Mouse (Mus musculus) erythroid progenitor cell, adult 5-6 weeks (primary cell): ENCODE data around the gene Tnfrsf4. TPM values are rescaled to one million over a fixed set of nuclear protein-coding genes. Genes with fewer than 3 reads are reported as not detected.
A peak's percentile ranks its signal among the peaks of the same experiment; 100 is the strongest.

Experiments
- ATAC-seq: replicated peaks from 2 replicates; pipeline ENCODE4 v1.8.0; 2016; ENCODE audit warnings: moderate number of reproducible peaks, mild to moderate bottlenecking, moderate TSS enrichment, inconsistent platforms; ENCODE audit not compliant: poor library complexity, low FRiP score, severe bottlenecking
- total RNA-seq, 2 experiments: library from RNA; stranded (forward) in 1 of 2; stranded (reverse) in 1 of 2; fragments of 150-400 nt in 1 of 2; fragments of 186-747, 209-891 nt in 1 of 2; gene quantifications; 2 replicates each; pipeline versions ENCODE4 v1.2.3 to v1.2.4; 2015 to 2017; ENCODE audit warnings: low replicate concordance in 2 of 2

The Tnfrsf4 gene
- total RNA-seq, 2 experiments from 2014 or later = 0.61 to 3.4 TPM

DNA sequence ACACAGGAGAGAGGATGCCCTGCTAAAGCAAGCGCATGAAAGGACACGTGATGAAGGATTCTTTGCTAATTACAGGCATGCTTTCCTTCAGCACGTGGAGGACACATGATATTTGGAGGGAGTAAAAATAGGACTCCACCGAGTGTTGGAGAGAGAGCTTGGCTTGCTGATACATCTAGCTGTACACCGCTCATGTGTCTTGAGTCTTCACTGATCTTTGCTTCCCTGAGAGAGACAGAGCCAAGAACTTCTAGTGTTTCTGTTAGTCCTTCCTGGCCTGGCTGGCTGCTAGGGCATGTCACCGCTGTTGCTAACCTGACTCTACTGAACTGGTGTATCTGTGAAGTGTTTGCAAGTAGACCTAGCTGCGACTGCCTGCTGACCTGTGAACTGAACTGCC, 10.5 kb downstream of the Tnfrsf4 start:
- ATAC-seq = no peak

DNA sequence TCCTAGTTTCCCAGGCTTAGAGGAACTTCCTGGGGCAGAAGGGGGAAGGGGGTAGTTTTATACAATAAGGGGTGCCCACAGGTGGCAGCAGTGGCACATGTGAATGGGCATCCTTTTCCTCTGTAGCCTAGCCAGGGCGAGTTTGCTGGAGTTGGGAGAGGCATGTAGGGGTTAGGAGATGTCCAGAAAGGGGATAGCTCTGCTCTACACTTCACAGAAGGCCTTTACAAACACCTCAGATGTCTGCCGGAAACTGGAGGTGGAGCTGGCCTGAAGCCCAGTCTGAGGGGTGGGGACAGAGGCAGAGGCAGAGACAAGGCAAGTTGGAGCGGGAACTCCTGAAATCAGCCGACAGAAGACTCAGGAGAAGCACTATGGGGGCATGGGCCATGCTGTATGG, 12.4 kb downstream of the Tnfrsf4 start, which contains the start of gene Tnfrsf18:
TSS of gene Tnfrsf18 (plus strand) at position 152 of the 400 bp plus-strand sequence.
- no peak for ATAC-seq

DNA sequence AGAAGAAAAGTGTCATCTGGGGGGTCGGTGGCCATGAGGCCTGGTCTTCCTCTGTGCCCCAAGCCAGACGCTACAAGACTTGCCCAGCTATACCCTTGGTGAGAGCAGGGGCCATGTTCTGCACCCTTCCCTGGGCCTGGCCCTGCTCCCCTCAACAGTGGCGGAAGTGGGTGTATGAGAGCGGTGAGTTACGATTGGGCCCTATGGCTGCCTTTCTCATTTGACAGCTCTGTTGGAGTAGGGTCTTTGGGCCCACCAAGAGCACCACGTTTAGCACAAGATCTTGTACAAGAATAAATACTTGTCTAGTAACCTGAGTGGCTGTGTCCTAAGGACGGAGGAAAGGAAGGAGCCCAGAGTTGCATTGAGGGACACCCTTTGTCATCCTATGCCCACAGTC, 14.9 kb downstream of the Tnfrsf4 start:
- no peak for ATAC-seq

DNA sequence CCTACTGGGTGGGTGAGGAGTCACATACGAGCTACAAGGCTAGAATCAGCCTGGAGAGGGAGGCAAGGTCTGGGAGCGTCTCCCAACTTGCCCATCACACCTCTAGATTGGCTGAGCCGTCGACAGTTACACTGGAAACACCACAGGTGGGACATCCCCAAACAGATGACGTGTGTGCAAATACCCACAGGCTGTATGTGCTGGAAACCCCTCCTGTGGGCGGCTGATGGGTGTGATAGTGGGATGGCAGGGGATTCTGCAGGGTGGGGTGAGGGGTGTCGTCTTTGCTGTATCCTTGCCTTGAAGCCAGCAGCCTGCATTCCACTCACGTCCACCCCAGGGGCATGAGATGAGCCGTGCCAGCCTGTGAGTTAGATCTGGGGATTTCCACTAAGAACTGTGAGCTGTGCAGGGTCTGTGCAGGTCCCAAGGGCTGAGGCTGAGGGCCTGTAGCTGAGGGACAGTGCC, 17.0 kb downstream of the Tnfrsf4 start:
- no peak for ATAC-seq

DNA sequence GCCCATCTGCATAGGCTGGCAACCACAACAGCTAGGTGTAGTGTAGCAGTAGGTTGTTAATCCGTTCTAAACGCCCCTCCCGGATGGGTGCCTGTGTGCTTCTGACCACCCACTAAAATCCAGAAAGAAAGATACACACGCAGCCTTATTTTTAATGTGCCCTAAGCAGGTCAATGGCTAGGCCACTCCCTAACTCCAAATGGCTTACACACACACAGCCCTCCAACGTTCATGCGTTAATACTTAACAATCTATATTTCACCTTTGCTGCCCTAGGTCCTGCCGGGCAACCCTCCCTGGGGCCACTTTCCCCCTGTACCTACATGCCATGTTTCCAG, 17.6 kb downstream of the Tnfrsf4 start:
- no peak for ATAC-seq

DNA sequence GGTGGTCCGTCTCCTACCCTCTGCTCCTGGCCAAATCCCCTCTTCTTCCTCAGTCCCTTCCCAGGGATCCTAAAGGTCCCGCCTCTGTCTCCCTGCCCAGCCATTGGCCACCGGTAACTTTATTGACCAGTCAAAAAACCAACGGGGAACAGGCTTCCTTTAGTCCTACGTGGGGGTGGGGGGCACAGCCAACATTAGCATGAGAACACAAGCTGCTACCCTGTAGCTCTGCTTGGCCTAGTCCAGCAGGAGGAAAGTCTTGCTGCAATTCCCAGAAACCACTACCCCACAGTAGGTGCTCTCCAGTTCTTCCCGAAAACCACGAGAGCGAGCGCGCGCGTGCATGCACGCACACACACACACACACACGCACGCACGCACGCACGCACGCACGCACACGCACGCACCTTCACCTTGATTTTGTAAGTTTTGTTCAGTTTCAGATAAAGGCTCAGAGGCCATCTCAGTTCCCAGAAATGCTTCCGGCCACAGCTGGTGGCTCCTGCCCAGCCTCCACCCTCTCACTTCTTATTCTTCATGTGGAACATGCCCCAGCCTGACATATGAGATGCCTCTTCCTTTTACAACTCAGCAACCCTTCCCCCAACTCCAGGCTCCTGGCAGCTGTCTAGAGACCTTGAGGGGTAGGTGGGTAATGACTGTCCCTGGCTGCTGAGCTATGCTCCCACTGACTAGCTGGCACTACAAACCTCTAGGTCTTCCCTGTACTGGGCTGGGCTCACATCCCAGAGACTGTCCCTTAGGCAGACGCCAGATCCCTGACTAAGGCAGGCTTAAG, 18.1 kb downstream of the Tnfrsf4 start:
- no peak for ATAC-seq

DNA sequence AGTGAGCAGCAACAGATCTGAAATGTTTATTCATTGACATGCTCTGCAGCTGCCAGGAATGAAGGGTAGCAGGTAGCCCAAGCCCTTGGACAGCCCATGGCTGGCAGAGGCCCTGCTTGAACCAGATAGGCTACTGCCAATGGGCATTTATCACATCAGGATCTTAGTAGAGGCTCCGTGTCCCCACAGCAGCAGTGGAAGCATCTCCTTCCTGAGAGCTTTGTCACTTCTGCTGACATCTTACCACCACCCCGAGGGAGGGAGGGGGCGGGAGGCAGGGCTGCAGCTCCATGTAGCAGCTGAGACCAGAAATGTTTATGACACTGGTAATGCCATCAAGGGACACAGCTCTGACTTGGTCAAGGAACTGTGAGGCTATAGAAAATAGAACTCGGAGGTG, 19.2 kb downstream of the Tnfrsf4 start:
- ATAC-seq = no peak

DNA sequence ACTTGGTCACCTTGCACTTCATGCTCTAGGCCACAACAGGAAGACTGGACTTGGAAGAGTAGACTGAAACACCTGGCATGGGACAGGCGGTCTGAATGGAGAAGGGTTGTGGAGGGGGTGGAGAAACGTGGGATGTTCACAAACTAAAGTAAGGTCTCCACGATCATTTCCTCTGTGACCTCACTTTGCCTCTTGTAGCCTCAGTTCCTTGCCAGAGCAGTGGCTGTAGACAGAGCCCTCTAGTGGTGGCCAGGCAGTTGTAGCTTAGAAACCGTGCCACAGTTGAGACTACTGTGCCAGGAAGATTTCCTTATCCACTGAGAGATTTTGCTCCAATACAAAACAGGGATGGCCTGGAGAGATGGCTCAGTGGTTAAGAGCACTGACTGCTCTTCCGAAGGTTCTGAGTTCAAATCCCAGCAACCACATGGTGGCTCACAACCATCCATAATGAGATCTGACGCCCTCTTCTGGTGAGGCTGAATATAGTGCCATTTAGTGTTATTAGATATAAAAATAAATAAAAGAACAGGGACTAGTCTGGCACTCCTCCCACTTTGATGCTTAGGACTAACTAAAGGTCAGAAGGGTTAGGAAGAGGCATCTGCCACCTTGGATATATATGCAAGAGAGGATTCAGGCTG, 20.0 kb downstream of the Tnfrsf4 start:
- peak; percentile 78 for ATAC-seq

DNA sequence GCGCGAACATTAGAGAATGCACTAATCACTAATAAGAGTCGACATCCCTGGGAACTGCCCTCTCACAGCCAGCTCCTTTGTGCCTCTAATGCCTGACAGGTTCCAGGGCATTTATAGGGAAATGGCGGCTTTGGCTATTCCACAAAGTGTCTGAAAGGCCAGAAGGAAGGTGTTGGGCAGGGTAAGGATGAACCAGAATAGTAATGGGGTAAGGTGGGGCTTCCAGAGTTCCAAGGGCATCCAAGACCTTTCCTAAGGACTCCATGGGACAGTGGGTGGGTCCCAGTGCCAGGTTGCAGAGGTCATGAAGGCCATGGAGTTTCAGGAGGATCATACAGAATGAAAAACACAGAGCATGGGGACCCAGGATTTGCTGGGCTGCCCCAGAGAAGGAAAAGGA, 20.7 kb downstream of the Tnfrsf4 start:
- no peak for ATAC-seq

DNA sequence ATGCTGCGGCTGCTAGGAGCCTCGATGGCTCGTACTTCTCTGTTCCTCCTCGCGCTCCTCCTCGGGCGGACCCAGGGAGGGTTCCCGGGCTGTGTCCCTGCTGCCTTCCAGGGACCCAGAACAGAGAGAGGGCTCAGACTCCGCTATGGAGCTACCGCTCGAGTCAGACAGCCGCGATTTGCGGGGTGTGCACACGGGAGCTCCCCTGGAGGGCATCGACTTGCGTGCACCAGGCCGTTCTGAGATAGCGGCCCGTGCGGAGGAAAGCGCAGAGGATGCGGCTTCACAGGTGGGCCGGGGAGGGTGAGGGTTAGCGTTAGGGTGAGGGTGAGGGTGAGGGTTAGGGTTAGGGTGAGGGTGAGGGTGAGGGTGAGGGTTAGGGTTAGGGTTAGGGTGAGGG, 21.3 kb downstream of the Tnfrsf4 start:
- ATAC-seq = no peak

DNA sequence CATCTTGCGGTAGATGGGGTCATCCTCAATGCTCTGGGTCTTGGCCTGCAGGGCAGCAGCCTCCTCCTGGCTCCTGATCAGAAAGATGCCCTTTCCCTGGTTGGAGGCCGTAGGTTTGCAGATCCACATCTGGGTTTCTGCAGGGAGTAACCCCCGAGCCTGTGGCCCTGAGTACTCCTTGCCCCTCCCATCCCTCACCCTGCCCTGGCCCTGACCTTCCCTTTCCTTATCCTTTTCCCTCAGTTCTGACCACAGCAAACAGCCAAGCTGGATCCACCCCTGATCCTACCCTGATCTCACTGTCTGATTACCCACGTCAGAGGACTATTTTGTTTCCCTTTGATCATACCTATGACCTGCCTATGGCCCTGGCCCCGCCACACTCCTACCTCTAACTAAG, 31.1 kb downstream of the Tnfrsf4 start:
- no peak for ATAC-seq

DNA sequence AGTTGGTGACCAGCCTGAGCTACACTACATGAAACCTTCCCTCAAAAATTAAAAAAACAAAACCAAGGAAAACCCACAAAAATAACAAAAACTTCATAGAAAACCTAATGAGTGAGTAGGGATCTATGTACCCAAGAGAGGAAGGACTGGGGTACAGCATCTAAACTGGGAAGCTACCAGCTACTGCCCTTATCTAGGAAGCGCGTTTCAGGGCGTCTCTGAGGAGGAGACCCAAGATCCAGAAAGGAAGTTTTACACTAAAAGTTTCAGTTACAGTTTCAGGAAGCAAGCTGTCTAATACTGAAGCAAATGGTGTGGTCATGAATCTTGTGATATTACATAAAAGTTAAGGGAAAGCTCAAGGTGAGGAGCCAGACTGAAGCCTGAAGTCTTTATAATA, 36.1 kb downstream of the Tnfrsf4 start:
- ATAC-seq = no peak

DNA sequence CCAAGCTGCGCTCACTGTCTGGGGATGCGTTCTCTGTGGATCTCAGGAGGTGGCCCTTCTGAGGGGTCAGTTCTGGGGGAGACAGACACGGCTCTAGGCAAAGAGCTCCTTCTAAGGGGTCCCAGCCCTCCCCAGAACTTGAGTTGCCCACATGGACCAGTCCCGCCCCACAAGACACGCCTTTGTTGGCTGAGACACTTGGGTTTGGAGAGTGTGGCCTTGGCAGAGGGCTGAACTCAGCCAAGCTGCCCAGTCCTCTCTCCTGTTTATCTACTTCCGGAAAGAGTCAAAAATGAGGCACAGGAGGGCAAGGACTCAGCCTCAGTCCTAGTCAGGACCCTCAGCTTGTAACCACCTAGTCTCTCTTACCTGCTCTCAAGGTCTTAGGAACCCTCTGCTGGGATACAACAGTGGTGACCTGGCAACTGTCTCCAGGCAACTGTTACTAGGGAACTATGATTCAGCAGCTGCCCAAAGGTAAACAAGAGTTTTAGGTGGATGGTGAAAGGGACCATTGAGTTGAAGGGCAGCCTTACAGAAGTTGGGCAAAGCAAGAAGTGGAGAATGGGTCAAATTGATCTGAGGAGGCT, 36.8 kb downstream of the Tnfrsf4 start:
- ATAC-seq = no peak

DNA sequence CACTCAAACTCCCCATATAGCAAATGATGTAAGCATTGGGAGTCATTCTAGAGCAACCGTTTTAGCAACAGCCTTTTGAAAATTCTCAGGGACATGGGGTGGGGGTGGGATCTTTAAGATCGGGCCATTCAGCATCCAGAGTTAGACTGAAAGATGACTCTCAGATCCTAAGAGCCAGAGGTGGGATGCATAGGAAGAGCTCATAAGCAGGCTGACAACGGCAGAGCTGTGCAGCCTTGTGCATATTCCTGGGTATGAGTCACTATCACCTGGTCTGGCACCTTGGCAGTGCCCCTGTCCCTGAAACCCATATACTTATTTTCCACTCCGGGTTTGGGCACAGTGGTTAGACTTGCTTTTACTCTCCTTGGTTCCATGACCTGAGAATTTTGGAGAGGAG, 39.5 kb downstream of the Tnfrsf4 start:
- no peak for ATAC-seq

DNA sequence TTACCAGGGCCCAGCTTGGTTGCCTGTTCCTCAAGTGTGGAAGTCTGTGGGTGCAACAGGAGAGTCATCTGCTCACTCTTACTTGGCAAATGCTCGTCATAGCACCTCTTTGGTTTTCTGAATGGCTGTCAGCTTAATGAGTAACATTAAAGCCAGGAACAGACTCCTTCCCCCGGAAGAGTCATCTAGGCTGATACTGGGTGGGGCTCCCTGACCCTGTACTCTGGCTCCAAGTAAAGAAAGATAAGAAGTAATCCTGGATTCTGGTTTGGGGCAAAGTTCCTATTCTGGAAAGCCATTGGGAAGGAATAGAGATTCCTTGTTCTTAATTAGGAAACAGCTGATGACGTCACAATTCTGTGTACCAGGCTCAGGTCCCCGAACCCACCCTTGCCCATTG, 40.5 kb downstream of the Tnfrsf4 start:
- ATAC-seq = no peak

DNA sequence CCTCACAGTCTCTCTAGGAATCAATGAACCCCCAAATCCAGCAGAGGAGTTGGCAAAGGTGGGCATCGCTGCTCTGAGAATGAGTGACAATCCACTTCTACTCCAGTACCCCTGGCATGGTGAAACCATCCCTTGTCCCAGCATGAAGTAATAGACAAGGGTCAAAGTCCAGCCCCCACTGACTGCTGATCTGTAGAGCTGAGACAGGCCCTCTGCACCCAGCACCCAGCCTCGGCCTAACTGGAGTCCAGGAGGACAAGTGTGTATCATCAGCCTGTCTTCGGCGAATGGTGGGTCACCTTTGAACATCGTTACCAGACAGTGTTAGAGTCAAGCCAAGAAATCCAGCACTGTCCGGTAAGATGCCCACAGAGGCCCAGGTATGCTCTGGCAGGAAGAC, 41.0 kb downstream of the Tnfrsf4 start:
- ATAC-seq = no peak

DNA sequence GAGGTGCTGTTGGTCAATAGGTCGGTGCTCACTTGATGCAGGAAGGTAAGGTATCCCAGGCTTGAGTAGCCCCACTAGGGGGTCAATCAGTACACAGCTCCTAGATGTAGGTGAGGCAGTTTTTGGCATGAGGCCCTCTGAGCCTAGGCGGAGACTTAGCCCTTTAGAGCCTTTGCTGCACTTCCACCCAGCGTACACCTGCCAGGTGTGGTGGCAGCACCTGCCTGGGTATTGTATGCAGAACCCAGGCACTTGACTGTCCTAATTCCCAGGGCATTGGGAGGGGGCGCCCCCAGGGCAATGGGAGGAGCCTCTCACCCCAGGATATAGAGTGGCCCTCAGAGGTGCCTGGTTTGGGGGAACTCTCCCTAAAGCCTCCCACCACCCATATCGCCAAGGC, 41.5 kb downstream of the Tnfrsf4 start:
- ATAC-seq = no peak

DNA sequence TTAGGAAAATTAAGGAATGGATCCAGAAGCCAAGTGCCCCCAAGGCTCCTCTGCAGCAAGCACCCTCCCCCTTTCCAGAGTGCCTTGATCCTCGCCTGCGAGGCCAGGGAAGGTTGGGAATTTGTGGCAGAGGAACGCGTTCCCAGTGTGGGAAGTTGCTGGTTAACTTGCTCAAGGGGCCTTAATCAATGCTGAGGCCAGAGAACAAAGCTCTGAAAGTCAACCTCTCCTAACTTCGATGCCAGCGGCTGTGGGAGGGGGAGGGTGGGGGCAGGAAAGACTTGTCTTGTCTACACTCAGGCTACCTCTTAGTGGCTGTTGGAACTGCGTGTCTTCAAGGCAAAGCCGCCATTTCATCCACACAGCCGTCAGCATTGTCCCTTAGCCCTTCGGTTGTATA, 44.1 kb downstream of the Tnfrsf4 start:
- ATAC-seq = no peak

DNA sequence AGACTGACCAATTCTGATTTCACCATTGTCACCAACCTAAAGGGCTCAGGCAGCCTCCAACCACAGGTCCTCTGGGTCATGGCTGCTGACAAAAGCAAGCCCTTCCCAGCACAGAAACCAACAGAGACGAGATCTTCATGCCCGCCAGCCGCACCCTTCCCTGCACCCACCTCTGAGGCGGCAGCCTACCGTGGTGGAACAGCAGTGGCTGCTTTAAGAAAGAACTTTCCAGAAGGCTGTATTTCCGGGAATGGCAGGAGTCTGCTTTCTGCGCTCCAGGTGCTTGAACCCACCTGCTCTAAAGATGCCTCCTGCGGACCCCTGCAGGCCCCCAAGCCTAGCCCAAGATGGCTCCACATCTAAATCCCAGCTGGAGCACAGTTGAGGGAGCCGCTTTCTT, 45.2 kb downstream of the Tnfrsf4 start:
- no peak for ATAC-seq

DNA sequence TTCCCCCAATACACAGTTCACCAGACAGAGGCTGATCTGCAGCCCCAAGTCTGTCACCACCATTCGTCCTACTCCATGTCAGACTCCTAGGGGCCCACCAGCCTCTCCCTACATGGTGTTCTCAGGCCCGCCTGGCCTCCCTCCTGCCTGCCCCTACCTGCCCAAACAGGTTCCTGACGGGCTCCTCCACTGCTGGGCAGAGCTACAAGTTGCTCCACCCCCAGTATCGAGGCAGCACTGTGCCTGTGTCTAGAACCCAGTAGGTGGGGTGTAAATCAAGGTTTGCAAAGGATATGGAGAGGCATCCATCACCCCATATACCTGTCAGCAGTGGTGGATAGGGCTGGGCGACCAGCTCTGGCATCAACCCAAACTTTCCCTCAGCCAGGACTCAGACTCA, 45.6 kb downstream of the Tnfrsf4 start, which contains the start of gene Ttll10:
TSS of gene Ttll10 (minus strand) at position 154 of the 400 bp plus-strand sequence.
- no peak for ATAC-seq

DNA sequence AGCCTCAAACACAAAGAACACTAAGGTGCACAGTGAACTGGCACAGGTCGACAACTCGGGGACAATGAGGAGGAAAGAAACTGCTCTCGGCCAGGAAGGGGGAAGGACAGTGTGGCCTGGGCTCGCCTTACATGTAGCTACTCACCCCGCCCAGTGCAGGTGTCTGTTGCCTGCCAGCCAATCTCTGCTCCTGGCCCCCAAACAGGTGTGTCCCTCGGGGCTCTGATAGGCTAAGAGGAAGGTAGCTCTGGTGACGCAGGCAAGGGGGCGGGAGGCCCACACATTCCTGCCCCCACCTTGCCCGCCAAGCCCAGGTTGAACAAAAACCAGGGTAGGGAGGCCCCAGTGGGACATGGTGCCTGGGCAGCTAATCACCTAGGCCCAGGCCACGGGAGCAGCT, 46.1 kb downstream of the Tnfrsf4 start:
- ATAC-seq = no peak
